Mouse (Mus musculus): ENCODE results near the gene P2ry6. TPM values are rescaled to one million over a fixed set of nuclear protein-coding genes. Genes with fewer than 3 reads are reported as not detected.

The P2ry6 gene
- total RNA-seq, 1 experiment: 0.45 TPM

GRCm38 (mm10) chr7:101014041-101014440 is 39.6 kb upstream of the P2ry6 start:
- DNase-seq (ENCODE audit: low read depth, low spot score): no peak
- in situ Hi-C loops (cut with MboI; ENCODE audit: low sequenced_read_pairs in 2 of 2, unreplicated experiment in 2 of 2): no loop called here

GRCm38 (mm10) chr7:101012541-101012940 is 38.1 kb upstream of the P2ry6 start, which contains the start of gene P2ry2:
TSS of gene P2ry2 (minus strand) at chr7:101012866.
- no peak within 1 kb of the TSS for H3K27ac ChIP-seq (ENCODE audit: insufficient read depth, low read depth, low read length, poor library complexity, severe bottlenecking)
- peak within 1 kb of the TSS; percentile 72 to 73 for H3K4me3 ChIP-seq (ENCODE audit: insufficient read depth in 1 of 2, low read depth in 1 of 2, low read length in 2 of 2, poor library complexity in 1 of 2, severe bottlenecking in 1 of 2)
- no peaks in the 10 kb centered on the region for H3K36me3 ChIP-seq (ENCODE audit: control insufficient read depth, insufficient read depth, low read length, poor library complexity, severe bottlenecking)
- H3K9ac ChIP-seq (ENCODE audit: insufficient read depth, low read depth, low read length, poor library complexity, severe bottlenecking): peak within 1 kb of the TSS; percentile 58
- no peak for DNase-seq (ENCODE audit: low read depth, low spot score)
- TF ChIP-seq ZC3H11A (IDR thresholded peaks at IDR 0.05; ENCODE audit: borderline replicate concordance, low read depth, low read length) (no peak), ZNF384 (IDR thresholded peaks at IDR 0.05; ENCODE audit: low read depth, low read length) (no peak), CHD2 (IDR thresholded peaks at IDR 0.05; ENCODE audit: low read depth, low read length) (no peak), HCFC1 (IDR thresholded peaks at IDR 0.05; ENCODE audit: borderline replicate concordance, insufficient read depth, low read length) (no peak), MAFK (IDR thresholded peaks at IDR 0.05; ENCODE audit: insufficient read depth, low read depth, low read length) (no peak)
- H3K9me3 ChIP-seq (ENCODE audit: control insufficient read depth, insufficient read depth, low read depth, low read length): no peaks in the 10 kb centered on the region
- no peaks in the 10 kb centered on the region for H3K4me1 ChIP-seq (ENCODE audit: control insufficient read depth in 2 of 2, insufficient read depth in 2 of 2, low read length in 2 of 2, poor library complexity in 1 of 2)
- in situ Hi-C loops (cut with MboI; ENCODE audit: low sequenced_read_pairs in 2 of 2, unreplicated experiment in 2 of 2): no loop called here

More at GRCm38 (mm10) chr7:101014041-101014440, 39.6 kb upstream of the P2ry6 start:
- Histone ChIP-seq H3K36me3 (ENCODE audit: control insufficient read depth, insufficient read depth, low read length, poor library complexity, severe bottlenecking) (no peaks in the 10 kb centered on the region), H3K9ac (ENCODE audit: insufficient read depth, low read depth, low read length, poor library complexity, severe bottlenecking) (no peak overlapping the region), H3K4me3 (ENCODE audit: insufficient read depth in 1 of 2, low read depth in 1 of 2, low read length in 2 of 2, poor library complexity in 1 of 2, severe bottlenecking in 1 of 2) (no peak overlapping the region), H3K27ac (ENCODE audit: insufficient read depth, low read depth, low read length, poor library complexity, severe bottlenecking) (no peak overlapping the region), H3K4me1 (ENCODE audit: control insufficient read depth in 2 of 2, insufficient read depth in 2 of 2, low read length in 2 of 2, poor library complexity in 1 of 2) (no peaks in the 10 kb centered on the region; a peak in 1 of 4 replicates), H3K9me3 (ENCODE audit: control insufficient read depth, insufficient read depth, low read depth, low read length) (no peaks in the 10 kb centered on the region)
- TF ChIP-seq HCFC1 (IDR thresholded peaks at IDR 0.05; ENCODE audit: borderline replicate concordance, insufficient read depth, low read length) (no peak), ZNF384 (IDR thresholded peaks at IDR 0.05; ENCODE audit: low read depth, low read length) (no peak), CHD2 (IDR thresholded peaks at IDR 0.05; ENCODE audit: low read depth, low read length) (no peak)

DNA sequence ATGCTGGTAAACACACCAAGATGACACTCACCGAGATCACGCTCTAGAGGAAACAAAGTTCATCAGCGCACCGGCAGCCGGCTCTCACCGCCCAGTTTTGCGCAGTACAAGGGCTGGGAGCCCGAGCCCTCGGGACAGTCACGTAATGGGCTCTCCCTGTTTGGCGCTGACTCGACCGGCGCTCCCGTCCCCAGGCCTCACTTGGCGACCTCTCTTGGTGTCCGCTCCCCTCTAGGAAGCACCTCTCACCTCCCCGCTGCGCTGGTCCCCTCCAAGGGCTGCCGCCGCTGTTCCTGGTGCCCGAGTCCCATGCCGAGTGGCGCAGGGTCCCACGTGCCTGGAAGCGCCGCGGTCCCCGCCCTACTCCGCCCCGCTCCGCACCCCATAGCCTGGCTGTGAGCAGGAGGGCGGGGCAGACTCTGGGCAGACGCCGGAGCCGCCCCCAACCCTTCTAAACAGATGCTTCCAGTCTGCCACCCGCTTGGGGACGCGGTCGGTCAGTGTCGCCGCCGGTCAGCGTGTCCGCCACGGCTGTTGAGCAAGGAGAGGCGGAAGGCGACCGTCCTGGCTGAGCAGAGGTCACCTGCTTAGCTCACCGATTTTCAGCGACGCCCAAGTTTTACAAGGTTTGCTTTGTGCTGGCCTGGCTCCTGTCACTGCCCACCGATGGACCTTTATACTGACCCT is 37.4 kb upstream of the P2ry6 start:
- in situ Hi-C loops (cut with MboI; ENCODE audit: low sequenced_read_pairs in 2 of 2, unreplicated experiment in 2 of 2): no loop called here
- TF ChIP-seq ZC3H11A (IDR thresholded peaks at IDR 0.05; ENCODE audit: borderline replicate concordance, low read depth, low read length): no peak
- no peak for TF ChIP-seq ZNF384 (IDR thresholded peaks at IDR 0.05; ENCODE audit: low read depth, low read length)
- no peak for TF ChIP-seq HCFC1 (IDR thresholded peaks at IDR 0.05; ENCODE audit: borderline replicate concordance, insufficient read depth, low read length)
- no peak for TF ChIP-seq CHD2 (IDR thresholded peaks at IDR 0.05; ENCODE audit: low read depth, low read length)
- no peak for TF ChIP-seq MAFK (IDR thresholded peaks at IDR 0.05; ENCODE audit: insufficient read depth, low read depth, low read length)
- H3K4me1 ChIP-seq (ENCODE audit: control insufficient read depth in 2 of 2, insufficient read depth in 2 of 2, low read length in 2 of 2, poor library complexity in 1 of 2): peaks cover 2 to 4% of the 10 kb centered on the region in 2 experiments; a peak in 2 of 4 replicates
- peak overlapping the region; percentile 58 for H3K9ac ChIP-seq (ENCODE audit: insufficient read depth, low read depth, low read length, poor library complexity, severe bottlenecking)
- H3K9me3 ChIP-seq (ENCODE audit: control insufficient read depth, insufficient read depth, low read depth, low read length): no peaks in the 10 kb centered on the region
- no peak overlapping the region for H3K27ac ChIP-seq (ENCODE audit: insufficient read depth, low read depth, low read length, poor library complexity, severe bottlenecking)
- DNase-seq (ENCODE audit: low read depth, low spot score): peak; percentile 40
- H3K36me3 ChIP-seq (ENCODE audit: control insufficient read depth, insufficient read depth, low read length, poor library complexity, severe bottlenecking): no peaks in the 10 kb centered on the region
- H3K4me3 ChIP-seq (ENCODE audit: insufficient read depth in 1 of 2, low read depth in 1 of 2, low read length in 2 of 2, poor library complexity in 1 of 2, severe bottlenecking in 1 of 2): peak overlapping the region; percentile 72 to 73

DNA sequence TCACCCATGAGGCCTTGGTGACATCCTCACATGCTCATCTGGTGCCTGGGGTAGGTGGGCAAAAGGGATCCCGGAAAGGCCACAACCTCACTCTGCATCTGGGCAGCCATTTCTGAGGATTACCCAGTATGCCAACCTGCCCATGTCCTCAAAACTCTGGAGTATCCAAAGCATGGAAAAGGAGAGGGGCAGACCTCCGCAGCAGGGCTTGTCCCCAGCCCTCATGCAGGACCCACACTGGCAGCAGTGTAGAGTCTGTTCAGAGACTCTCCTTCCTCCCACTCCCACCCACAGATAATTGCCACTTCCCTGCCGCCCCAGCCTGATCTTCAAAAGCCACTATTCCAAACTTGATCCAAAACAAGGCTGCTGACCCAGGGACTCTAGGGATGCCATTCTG is 36.3 kb upstream of the P2ry6 start:
- Histone ChIP-seq H3K27ac (ENCODE audit: insufficient read depth, low read depth, low read length, poor library complexity, severe bottlenecking) (no peak overlapping the region), H3K4me3 (ENCODE audit: insufficient read depth in 1 of 2, low read depth in 1 of 2, low read length in 2 of 2, poor library complexity in 1 of 2, severe bottlenecking in 1 of 2) (no peak overlapping the region), H3K4me1 (ENCODE audit: control insufficient read depth in 2 of 2, insufficient read depth in 2 of 2, low read length in 2 of 2, poor library complexity in 1 of 2) (peaks cover 2 to 9% of the 10 kb centered on the region in 2 experiments; a peak in 2 of 4 replicates), H3K9ac (ENCODE audit: insufficient read depth, low read depth, low read length, poor library complexity, severe bottlenecking) (no peak overlapping the region), H3K9me3 (ENCODE audit: control insufficient read depth, insufficient read depth, low read depth, low read length) (no peaks in the 10 kb centered on the region), H3K36me3 (ENCODE audit: control insufficient read depth, insufficient read depth, low read length, poor library complexity, severe bottlenecking) (no peaks in the 10 kb centered on the region)
- in situ Hi-C loops (cut with MboI; ENCODE audit: low sequenced_read_pairs in 2 of 2, unreplicated experiment in 2 of 2): no loop called here
- TF ChIP-seq ZC3H11A (IDR thresholded peaks at IDR 0.05; ENCODE audit: borderline replicate concordance, low read depth, low read length): no peak
- DNase-seq (ENCODE audit: low read depth, low spot score): no peak

GRCm38 (mm10) chr7:101006201-101006600 is 31.8 kb upstream of the P2ry6 start:
- no peak for DNase-seq (ENCODE audit: low read depth, low spot score)
- in situ Hi-C loops (cut with MboI; ENCODE audit: low sequenced_read_pairs in 2 of 2, unreplicated experiment in 2 of 2): no loop called here
- Histone ChIP-seq H3K4me3 (ENCODE audit: insufficient read depth in 1 of 2, low read depth in 1 of 2, low read length in 2 of 2, poor library complexity in 1 of 2, severe bottlenecking in 1 of 2) (no peak overlapping the region), H3K27ac (ENCODE audit: insufficient read depth, low read depth, low read length, poor library complexity, severe bottlenecking) (no peak overlapping the region), H3K36me3 (ENCODE audit: control insufficient read depth, insufficient read depth, low read length, poor library complexity, severe bottlenecking) (peaks cover 2% of the 10 kb centered on the region; the same call in 1 of the 2 replicates), H3K4me1 (ENCODE audit: control insufficient read depth in 2 of 2, insufficient read depth in 2 of 2, low read length in 2 of 2, poor library complexity in 1 of 2) (peaks cover 4 to 35% of the 10 kb centered on the region in 2 experiments; a peak in 2 of 4 replicates), H3K9me3 (ENCODE audit: control insufficient read depth, insufficient read depth, low read depth, low read length) (no peaks in the 10 kb centered on the region), H3K9ac (ENCODE audit: insufficient read depth, low read depth, low read length, poor library complexity, severe bottlenecking) (no peak overlapping the region)
- TF ChIP-seq MAFK (IDR thresholded peaks at IDR 0.05; ENCODE audit: insufficient read depth, low read depth, low read length): no peak
- TF ChIP-seq HCFC1 (IDR thresholded peaks at IDR 0.05; ENCODE audit: borderline replicate concordance, insufficient read depth, low read length): no peak
- no peak for TF ChIP-seq ZC3H11A (IDR thresholded peaks at IDR 0.05; ENCODE audit: borderline replicate concordance, low read depth, low read length)
- TF ChIP-seq CHD2 (IDR thresholded peaks at IDR 0.05; ENCODE audit: low read depth, low read length): no peak
- no peak for TF ChIP-seq ZNF384 (IDR thresholded peaks at IDR 0.05; ENCODE audit: low read depth, low read length)

Data from ES-E14 (cell line).